ENCODE assay signal across 19 mouse cellular contexts in genomic region chr10:108345123-108345522, GRCm38 (mm10). TPM values are rescaled to one million over a fixed set of nuclear protein-coding genes. Genes with fewer than 3 reads are reported as not detected.
DNase-seq lines count a peak whose midpoint lies in the region; ATAC-seq and TF ChIP-seq lines count a peak whose summit lies in the region.
"Had no signal": no experiment of that assay in that cellular context is flagged by ENCODE, and none has a peak within 500 bp of the region (broad histone marks: within the 10 kb centered on the region; RNA-seq: fewer than 3 reads in every experiment).

No protein-coding gene starts in this region.

- no peak overlapping the region for H3K4me3 ChIP-seq in liver, embryonic 16.5 days (ENCODE audit: low read depth, low read length)
- no peak overlapping the region for H3K4me3 ChIP-seq in liver, embryonic 12.5 days
- H3K4me3 ChIP-seq in intestine, postnatal 0 days (ENCODE audit: low read depth, low read length), result no peak overlapping the region
- no peak overlapping the region for H3K4me3 ChIP-seq in stomach, embryonic 16.5 days (replicated peaks; ENCODE audit: low read length)
- H3K4me3 ChIP-seq in forebrain, embryonic 11.5 days (ENCODE audit: low read depth, low read length), result no peak overlapping the region
- H3K4me3 ChIP-seq: embryonic facial prominence, embryonic 12.5 days; forebrain, embryonic 13.5 days; heart, embryonic 13.5 days had no signal

- no peak for DNase-seq in heart, adult 9 months (ENCODE audit: low spot score in 2 of 2)
- no peak for DNase-seq in forebrain, embryonic 11.5 days (ENCODE audit: low spot score)
- DNase-seq: adrenal gland, postnatal 14 days; cerebellum, adult 11-12 months; cerebellum, adult 9-10 months; cerebellum, postnatal 25 days; forebrain, postnatal 0 days; gastrocnemius, postnatal 14 days; heart, postnatal 36 days had no signal

- peak; percentile 27; the same call in 1 of the 2 replicates for ATAC-seq in liver, embryonic 16.5 days (ENCODE audit: low read depth)
- no peak for ATAC-seq in liver, embryonic 12.5 days
- ATAC-seq in intestine, postnatal 0 days, result peak; percentile 93
- peak; percentile 91 for ATAC-seq in stomach, embryonic 16.5 days (ENCODE audit: insufficient read depth, low FRiP score)
- no peak for ATAC-seq in forebrain, embryonic 11.5 days (replicated peaks; ENCODE audit: low FRiP score)
- ATAC-seq: activated CD4-positive, CD25-positive, alpha-beta regulatory T cell, adult 4 months; forebrain, embryonic 13.5 days; forebrain, postnatal 0 days; Patski had no signal

- no peaks in the 10 kb centered on the region for H3K9me3 ChIP-seq in liver, embryonic 16.5 days (replicated peaks; ENCODE audit: control insufficient read depth, low read length)
- no peaks in the 10 kb centered on the region; the same call in 1 of the 2 replicates for H3K9me3 ChIP-seq in liver, embryonic 12.5 days (replicated peaks)
- H3K9me3 ChIP-seq in intestine, postnatal 0 days (ENCODE audit: control insufficient read depth), result no peaks in the 10 kb centered on the region
- H3K9me3 ChIP-seq in stomach, embryonic 16.5 days (replicated peaks; ENCODE audit: control insufficient read depth, low read length), result no peaks in the 10 kb centered on the region
- no peaks in the 10 kb centered on the region; the same call in 1 of the 2 replicates for H3K9me3 ChIP-seq in forebrain, embryonic 11.5 days (ENCODE audit: control insufficient read depth, low read length)
- H3K9me3 ChIP-seq: embryonic facial prominence, embryonic 12.5 days; forebrain, embryonic 13.5 days had no signal

- no peaks in the 10 kb centered on the region; the same call in 1 of the 2 replicates for H3K4me1 ChIP-seq in liver, embryonic 16.5 days (ENCODE audit: control insufficient read depth, low read depth, low read length)
- H3K4me1 ChIP-seq in liver, embryonic 12.5 days, result no peaks in the 10 kb centered on the region
- H3K4me1 ChIP-seq in intestine, postnatal 0 days (replicated peaks; ENCODE audit: control insufficient read depth, insufficient read depth, low read length), result no peaks in the 10 kb centered on the region
- H3K4me1 ChIP-seq in stomach, embryonic 16.5 days (ENCODE audit: control insufficient read depth, insufficient read depth, low read length), result peaks cover 3% of the 10 kb centered on the region
- no peaks in the 10 kb centered on the region for H3K4me1 ChIP-seq in forebrain, embryonic 11.5 days (replicated peaks; ENCODE audit: control insufficient read depth, insufficient read depth, low read length)
- H3K4me1 ChIP-seq: embryonic facial prominence, embryonic 12.5 days; forebrain, embryonic 13.5 days had no signal

- no peak overlapping the region for H3K9ac ChIP-seq in liver, embryonic 16.5 days (ENCODE audit: low read depth, low read length)
- no peak overlapping the region for H3K9ac ChIP-seq in liver, embryonic 12.5 days
- no peak overlapping the region for H3K9ac ChIP-seq in intestine, postnatal 0 days (ENCODE audit: low read depth, low read length)
- no peak overlapping the region for H3K9ac ChIP-seq in stomach, embryonic 16.5 days (ENCODE audit: low read length)
- H3K9ac ChIP-seq in forebrain, embryonic 11.5 days (ENCODE audit: low read length), result no peak overlapping the region
- H3K9ac ChIP-seq: embryonic facial prominence, embryonic 12.5 days; forebrain, embryonic 13.5 days; forebrain, postnatal 0 days; heart, embryonic 13.5 days had no signal

- WGBS in liver, embryonic 16.5 days (ENCODE audit: insufficient replicate concordance), result 81% methylated on average over 9 of the region's 9 CpGs
- 79% methylated on average over 9 of the region's 9 CpGs for WGBS in liver, embryonic 12.5 days (ENCODE audit: insufficient replicate concordance)
- 58% methylated on average over 9 of the region's 9 CpGs for WGBS in intestine, postnatal 0 days
- WGBS in stomach, embryonic 16.5 days, result 77% methylated on average over 9 of the region's 9 CpGs
- WGBS in forebrain, embryonic 11.5 days, result 92% methylated on average over 9 of the region's 9 CpGs

- no peaks in the 10 kb centered on the region; the same call in 1 of the 2 replicates for H3K36me3 ChIP-seq in liver, embryonic 16.5 days (ENCODE audit: control insufficient read depth, insufficient read depth)
- H3K36me3 ChIP-seq in liver, embryonic 12.5 days, result peaks cover 24% of the 10 kb centered on the region
- 0 out of 2 replicates have a peak, but pooled peaks cover 4% of the 10 kb centered on the region for H3K36me3 ChIP-seq in intestine, postnatal 0 days (ENCODE audit: control insufficient read depth, insufficient read depth)
- H3K36me3 ChIP-seq in stomach, embryonic 16.5 days (ENCODE audit: control insufficient read depth, insufficient read depth, low read length), result no peaks in the 10 kb centered on the region
- no peaks in the 10 kb centered on the region for H3K36me3 ChIP-seq in forebrain, embryonic 11.5 days (ENCODE audit: control insufficient read depth, insufficient read depth, low read length)
- H3K36me3 ChIP-seq: embryonic facial prominence, embryonic 12.5 days had no signal

- no peak for TF ChIP-seq CTCF in intestine, postnatal 0 days (IDR thresholded peaks at IDR 0.05; ENCODE audit: low read depth)

- H3K27ac ChIP-seq in liver, embryonic 16.5 days (ENCODE audit: low read length), result no peak overlapping the region
- H3K27ac ChIP-seq in liver, embryonic 12.5 days, result no peak overlapping the region
- 0 out of 2 replicates have a peak overlapping the region, but pooled peaks have one; percentile 11 for H3K27ac ChIP-seq in intestine, postnatal 0 days (ENCODE audit: low read depth, low read length)
- H3K27ac ChIP-seq in stomach, embryonic 16.5 days (ENCODE audit: low read length), result peak overlapping the region; percentile 55; the same call in 1 of the 2 replicates
- no peak overlapping the region for H3K27ac ChIP-seq in forebrain, embryonic 11.5 days (ENCODE audit: low read depth, low read length)
- H3K27ac ChIP-seq: embryonic facial prominence, embryonic 12.5 days; forebrain, embryonic 13.5 days; heart, embryonic 13.5 days had no signal

- H3K4me2 ChIP-seq in liver, embryonic 16.5 days (ENCODE audit: low read depth, low read length), result no peak overlapping the region
- no peak overlapping the region for H3K4me2 ChIP-seq in liver, embryonic 12.5 days
- H3K4me2 ChIP-seq in intestine, postnatal 0 days (replicated peaks; ENCODE audit: low read depth), result no peak overlapping the region; the same call in 1 of the 2 replicates
- no peak overlapping the region for H3K4me2 ChIP-seq in stomach, embryonic 16.5 days (ENCODE audit: low read depth, low read length)
- no peak overlapping the region for H3K4me2 ChIP-seq in forebrain, embryonic 11.5 days (ENCODE audit: low read depth, low read length, severe bottlenecking)
- H3K4me2 ChIP-seq: embryonic facial prominence, embryonic 12.5 days; forebrain, embryonic 13.5 days; heart, embryonic 13.5 days had no signal

- no peaks in the 10 kb centered on the region for H3K27me3 ChIP-seq in liver, embryonic 16.5 days (ENCODE audit: control insufficient read depth, insufficient read depth, low read depth, low read length)
- H3K27me3 ChIP-seq in liver, embryonic 12.5 days (replicated peaks), result no peaks in the 10 kb centered on the region
- no peaks in the 10 kb centered on the region for H3K27me3 ChIP-seq in intestine, postnatal 0 days (replicated peaks; ENCODE audit: control insufficient read depth, insufficient read depth, low read length)
- no peaks in the 10 kb centered on the region for H3K27me3 ChIP-seq in stomach, embryonic 16.5 days (ENCODE audit: control insufficient read depth, insufficient read depth, low read length)
- H3K27me3 ChIP-seq in forebrain, embryonic 11.5 days (ENCODE audit: control insufficient read depth, insufficient read depth, low read length), result no peaks in the 10 kb centered on the region
- H3K27me3 ChIP-seq: CH12.LX; embryonic facial prominence, embryonic 12.5 days; forebrain, embryonic 13.5 days; heart, embryonic 13.5 days; Patski had no signal

RNA-seq across cellular contexts. Expression of gene Pawr, which starts 13.2 kb away (rescaled TPM):
- polyA plus RNA-seq in liver, embryonic 16.5 days (2015; fragmentation: Nextera tagmentation; extraction: Ambion mirVana), result 3.1 and 3.7 TPM in 2 replicates
- polyA plus RNA-seq in liver, embryonic 12.5 days (2016; fragmentation: Nextera tagmentation; extraction: Ambion mirVana), result 11.6 and 12.6 TPM in 2 replicates
- polyA plus RNA-seq in intestine, postnatal 0 days (2015; fragmentation: Nextera tagmentation; extraction: Ambion mirVana), result 11.9 and 12.3 TPM in 2 replicates
- polyA plus RNA-seq in stomach, embryonic 16.5 days (2015; fragmentation: Nextera tagmentation; extraction: Ambion mirVana), result 6.2 and 7.1 TPM in 2 replicates
- 18.3 and 20.5 TPM in 2 replicates for polyA plus RNA-seq in forebrain, embryonic 11.5 days (2014; fragmentation: Nextera tagmentation; extraction: Ambion mirVana)
- polyA plus RNA-seq: activated CD4-positive, CD25-positive, alpha-beta regulatory T cell, adult 4 months had no signal

Comparison
In these comparisons a context has a peak if more than half of its experiments do, and no peak if none do; other contexts are left out.
1. ATAC-seq: peak in liver, embryonic 16.5 days (single experiment), intestine, postnatal 0 days (single experiment) and stomach, embryonic 16.5 days (single experiment); none in liver, embryonic 12.5 days (single experiment) and forebrain, embryonic 11.5 days (single experiment).
2. H3K27ac ChIP-seq: peak in intestine, postnatal 0 days (single experiment) and stomach, embryonic 16.5 days (single experiment); none in liver, embryonic 16.5 days (single experiment), liver, embryonic 12.5 days (single experiment) and forebrain, embryonic 11.5 days (single experiment).